Mouse (Mus musculus) ovary, postnatal 36 days (tissue): ENCODE measurements around the gene Srsf6.

ENCODE experiments used
- DNase-seq: peaks from one replicate; pipeline ENCODE4 v3.0.0; 2022; ENCODE audit warnings: low spot score, mixed read lengths

Srsf6 gene

GRCm38 (mm10) chr2:162932706-162933105 lies 1.4 kb downstream of the Srsf6 start:
- no peak for DNase-seq

- no peak for DNase-seq
Measured at GRCm38 (mm10) chr2:162934421-162934820, 3.1 kb downstream of the Srsf6 start.

- no peak for DNase-seq
Measured at GRCm38 (mm10) chr2:162935700-162936099, 4.4 kb downstream of the Srsf6 start.

DNA sequence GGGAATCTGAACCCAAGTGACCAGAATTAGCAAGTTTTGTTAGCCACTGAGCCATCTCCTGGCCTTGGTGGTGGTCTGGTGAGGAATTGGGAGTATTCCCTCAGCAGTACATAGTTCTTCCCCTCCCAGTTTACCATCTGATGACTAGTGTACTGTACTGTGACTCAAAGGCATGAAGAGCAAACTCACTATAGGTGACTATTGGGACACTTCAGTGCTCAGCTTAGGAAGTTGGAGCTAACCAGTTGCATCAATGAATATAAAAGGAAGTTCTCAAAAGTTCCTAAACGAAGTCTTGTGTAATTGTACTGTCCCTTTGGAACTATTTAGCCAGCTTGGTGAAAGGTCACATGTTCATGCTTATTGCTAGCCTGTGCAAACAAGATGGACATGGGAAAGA lies 8.2 kb downstream of the Srsf6 start:
- no peak for DNase-seq

DNA sequence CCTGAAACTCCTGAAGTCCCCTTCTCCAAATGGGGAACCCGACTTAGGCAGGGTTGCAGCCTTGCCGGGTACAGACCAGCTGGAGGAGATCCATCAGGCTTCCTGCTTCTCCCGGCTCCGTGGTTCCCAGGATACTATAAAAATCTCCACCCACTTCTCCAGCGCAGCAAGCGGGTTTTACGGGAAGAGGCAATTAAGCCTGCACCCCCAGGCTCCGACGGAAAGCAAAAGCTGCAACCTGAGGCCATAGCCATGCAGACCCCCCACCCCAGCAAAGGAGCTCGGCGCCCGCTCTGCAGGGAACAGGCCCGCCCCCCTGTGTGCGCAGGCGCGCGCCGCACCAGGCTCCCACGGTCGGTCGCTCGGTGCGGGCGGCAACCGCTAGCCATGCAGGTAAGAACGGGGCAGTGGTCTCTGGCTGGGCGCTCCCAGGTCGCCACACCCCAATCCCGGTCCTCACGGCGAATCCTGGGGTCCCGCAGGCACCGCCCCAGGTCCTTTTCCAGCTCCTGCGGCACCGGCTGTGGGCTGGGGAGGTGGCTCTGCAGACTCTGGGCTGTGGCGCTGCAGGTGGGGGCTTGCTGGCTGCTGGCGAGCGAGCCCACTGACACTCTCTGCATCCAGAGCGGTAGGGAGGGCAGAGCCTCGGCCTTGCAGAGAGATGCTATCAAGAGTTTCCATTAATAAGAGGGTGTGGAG lies 12.0 kb downstream of the Srsf6 start, which contains the start of gene L3mbtl1:
Gene L3mbtl1 (plus strand): TSS at position 325 of the 699 bp plus-strand sequence.
- DNase-seq = peak; percentile 31

DNA sequence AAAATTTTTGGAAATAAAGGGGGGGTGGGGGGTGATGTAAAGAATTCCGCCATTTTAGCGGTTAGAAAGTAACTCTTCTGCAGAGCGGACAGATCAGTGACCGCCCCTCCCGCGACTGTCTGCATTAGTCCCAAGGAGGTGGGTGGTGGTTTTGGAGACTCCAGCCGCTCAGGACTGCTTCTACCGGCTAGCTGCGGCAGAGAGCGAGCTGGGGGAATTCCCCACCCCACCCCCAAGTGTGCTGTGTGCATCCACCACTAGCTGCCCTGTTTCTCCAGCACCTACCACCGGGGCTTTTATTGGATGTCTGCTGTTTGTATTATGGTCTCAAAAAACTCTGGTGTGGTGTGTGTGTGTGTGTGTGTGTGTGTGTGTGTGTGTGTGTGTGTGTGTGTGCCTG lies 12.6 kb downstream of the Srsf6 start:
- no peak for DNase-seq

DNA sequence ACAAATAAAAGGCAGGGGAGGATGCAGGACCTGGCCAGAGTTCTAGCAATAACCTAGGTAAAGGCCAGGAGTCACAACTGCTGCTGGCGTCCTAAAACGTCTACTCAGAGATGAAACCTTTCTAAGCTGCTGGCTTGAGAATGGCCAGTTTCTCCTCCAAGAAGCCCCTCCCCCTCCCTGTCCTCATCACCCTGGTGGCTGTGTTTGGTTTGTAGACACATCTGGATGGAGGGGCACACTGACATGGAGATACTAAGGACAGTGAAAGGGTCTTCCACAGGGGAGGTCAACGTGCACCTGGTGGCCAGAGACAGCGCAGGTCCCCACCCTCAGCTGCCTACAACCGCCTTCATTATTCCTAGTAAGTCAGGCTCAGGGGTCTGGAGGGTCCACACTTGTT lies 15.6 kb downstream of the Srsf6 start:
- DNase-seq = no peak

GRCm38 (mm10) chr2:162947736-162948135 lies 16.4 kb downstream of the Srsf6 start:
- DNase-seq = no peak

- DNase-seq = no peak
Measured at GRCm38 (mm10) chr2:162948221-162948620, 16.9 kb downstream of the Srsf6 start.

DNA sequence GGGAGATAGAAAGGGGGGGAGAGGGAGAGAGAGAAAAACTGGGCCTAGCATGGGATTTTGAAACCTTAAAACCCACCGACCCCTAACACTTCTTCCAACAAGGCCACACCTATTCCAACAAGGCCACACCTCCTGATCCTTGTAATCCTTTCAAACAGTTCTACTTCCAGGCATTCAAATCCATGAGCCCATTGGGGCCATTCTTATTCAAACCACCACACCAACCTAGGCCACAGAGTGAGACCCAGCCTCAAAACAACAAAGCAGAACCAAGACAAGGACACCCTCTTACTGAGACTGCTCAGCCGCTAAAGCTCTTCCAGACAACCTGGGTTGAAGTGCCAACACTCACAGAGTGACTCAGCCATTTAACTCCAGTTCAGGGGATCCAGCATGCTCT lies 19.4 kb downstream of the Srsf6 start:
- no peak for DNase-seq

GRCm38 (mm10) chr2:162956843-162957242 lies 25.5 kb downstream of the Srsf6 start:
- DNase-seq = no peak

DNA sequence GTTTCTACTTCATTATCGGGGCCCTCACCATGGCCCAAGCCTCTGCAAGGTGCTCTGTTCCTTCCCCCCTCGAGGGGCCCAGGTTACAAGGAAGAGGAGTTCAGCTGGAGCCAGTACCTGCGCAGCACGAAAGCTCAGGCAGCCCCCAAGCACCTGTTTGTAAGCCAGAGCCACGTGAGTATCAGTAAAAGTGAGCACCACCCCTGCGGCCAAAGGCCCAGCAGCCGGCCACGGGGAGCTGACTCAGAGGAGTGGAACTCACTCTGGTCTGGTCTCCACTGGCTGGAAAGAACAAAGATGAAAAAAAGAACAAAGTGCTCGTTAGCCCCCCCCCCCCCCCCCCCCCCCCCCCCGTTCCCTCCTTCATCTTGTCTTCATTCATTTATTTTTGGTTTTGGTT lies 30.0 kb downstream of the Srsf6 start:
- DNase-seq = no peak

DNA sequence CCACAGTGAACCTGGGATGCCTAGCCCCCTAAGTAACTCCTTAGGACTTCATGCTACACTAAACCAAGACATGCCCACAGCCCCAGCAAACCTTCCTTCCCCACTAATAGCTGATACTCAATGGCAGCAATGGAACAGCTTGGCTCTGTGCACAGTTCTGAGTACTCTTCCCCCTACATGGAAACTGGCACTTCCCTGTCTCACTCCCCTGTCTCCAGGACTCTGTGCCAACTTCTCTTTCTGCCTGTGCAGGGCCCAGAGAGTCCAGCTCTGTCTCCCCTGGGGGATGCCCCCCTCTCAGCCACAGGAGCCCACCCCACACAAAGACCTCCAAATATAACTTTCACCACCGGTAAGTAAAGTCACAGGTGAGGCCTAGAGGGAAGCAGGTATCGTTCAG lies 35.4 kb downstream of the Srsf6 start:
- DNase-seq = no peak

DNA sequence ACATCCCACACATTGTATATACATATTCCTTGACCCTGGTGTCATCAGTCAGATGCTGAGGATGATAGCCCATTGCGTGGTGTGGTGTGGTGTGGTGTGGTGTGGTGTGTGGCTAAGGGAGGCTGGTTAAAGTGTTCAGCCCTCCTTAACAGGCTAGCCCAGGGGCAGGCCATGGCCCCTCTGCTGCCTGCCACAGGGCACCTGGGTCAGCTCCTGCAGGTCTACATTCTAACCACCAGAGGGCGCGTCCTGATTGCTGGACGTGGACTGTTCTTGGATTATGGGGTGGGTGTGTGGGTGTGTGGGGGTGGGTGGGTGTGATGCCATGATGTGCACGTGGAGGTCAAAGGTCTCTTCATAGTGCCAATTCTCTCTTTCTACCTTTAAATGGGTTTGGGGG lies 37.0 kb downstream of the Srsf6 start:
- peak; percentile 25 for DNase-seq

- DNase-seq = no peak
Measured at GRCm38 (mm10) chr2:162969101-162969500, 37.8 kb downstream of the Srsf6 start.

DNA sequence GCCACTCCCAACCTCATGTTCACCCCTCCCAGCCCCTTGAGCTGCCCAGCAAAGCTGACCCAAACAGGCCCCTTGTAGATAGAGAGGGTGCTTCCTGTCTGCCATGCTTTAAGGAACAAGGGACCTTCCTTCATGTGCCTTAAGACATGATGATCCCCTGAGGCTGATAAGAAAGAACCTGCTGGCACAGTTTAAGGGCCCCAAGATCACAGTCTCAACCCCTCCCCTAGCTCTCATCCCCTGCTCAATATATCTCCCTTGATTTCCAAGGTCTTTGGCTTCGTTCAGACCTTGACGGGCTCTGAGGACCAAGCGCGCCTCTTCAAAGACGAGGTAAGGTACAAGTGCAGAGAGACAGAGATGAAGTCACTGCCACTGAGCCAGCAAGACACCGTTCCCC lies 39.6 kb downstream of the Srsf6 start:
- DNase-seq = no peak

GRCm38 (mm10) chr2:162972752-162973151 lies 41.4 kb downstream of the Srsf6 start:
- no peak for DNase-seq

DNA sequence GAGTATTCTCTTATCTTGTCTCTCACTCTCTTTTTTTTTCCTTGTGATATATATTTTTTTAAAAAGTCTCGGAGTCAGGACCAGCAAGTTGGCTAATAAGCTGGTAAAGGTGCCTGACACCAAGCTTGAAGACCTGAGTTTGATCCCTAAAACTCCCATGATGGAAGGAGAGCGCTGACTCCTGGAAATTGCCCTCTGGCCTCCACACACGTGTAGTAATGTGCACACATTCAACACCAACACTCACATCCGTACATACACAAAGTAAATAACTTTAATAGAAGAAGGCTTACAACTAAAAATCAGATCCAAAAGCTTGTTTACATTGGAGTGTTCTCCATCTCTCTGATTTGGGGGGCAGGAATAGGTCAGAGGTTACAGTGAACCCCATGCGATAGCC lies 41.9 kb downstream of the Srsf6 start:
- DNase-seq = no peak

DNA sequence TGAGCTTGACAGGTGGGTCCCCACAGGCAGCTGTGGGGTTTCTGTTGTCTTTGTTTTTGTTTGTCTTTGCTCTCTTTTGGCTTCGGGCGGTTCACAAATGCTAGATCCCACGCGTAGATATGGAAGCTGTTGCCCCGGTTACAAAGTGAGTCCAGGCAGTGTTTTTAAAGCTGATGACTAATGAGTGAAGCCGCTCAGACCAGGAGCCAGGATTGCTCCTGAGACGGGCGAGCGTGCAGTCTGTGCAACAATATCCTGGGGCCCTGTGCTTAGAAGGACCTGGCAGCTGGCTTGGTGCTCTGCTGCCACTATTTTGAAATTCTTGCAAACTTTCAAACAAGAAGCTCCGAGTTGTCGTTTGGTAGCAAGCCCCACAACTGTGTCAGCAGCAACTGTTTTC lies 42.3 kb downstream of the Srsf6 start:
- DNase-seq = no peak

DNA sequence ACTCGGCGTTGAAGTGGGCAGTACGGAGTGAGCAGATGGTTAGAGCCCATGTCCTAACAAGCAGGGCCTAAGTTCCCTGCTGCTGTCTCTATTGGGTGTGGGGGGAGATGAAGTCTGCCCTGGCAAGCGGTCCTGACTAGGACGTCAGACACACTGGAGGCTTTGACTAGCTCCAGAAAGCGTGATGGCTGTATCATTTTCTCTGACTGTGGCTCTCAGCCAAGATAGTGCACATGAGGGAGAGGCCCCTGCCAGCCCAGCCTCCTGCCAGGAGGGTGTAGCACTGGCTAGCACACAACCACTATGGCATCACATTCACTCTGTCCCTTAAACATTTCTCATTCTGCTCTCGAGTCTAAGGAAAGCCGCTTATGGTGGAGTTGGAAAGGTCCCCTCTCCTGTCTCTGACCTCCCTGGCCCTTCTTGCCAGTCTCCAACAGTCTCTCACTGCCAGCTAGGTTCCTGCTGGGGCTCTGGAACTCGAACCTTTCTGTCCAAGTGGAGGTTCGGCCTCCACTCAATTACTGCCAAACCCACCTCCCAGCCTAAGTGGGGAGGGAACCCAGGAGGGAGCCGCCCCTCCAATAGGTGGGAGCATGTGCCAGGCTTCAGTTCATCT lies 43.9 kb downstream of the Srsf6 start:
- DNase-seq = no peak

DNA sequence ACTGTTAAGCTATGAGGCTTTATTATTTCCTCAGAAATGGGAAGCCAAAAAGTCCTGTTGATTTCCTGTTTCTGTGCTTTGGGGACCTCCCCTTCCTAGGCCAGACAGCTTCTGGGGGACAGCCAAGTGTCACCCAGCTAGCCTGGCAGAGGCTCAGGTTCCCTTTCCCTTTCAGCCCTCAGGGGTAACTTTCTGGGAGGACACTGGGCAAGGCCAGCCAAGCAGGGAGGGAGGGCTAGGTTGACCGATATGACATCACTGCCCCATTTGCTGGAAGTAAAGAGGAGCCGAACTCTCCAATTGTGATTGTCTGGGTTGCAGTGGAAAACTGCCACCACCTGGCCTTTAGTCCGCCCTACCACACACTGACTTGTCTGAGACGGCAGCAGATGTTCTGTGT lies 44.7 kb downstream of the Srsf6 start:
- DNase-seq = no peak

DNA sequence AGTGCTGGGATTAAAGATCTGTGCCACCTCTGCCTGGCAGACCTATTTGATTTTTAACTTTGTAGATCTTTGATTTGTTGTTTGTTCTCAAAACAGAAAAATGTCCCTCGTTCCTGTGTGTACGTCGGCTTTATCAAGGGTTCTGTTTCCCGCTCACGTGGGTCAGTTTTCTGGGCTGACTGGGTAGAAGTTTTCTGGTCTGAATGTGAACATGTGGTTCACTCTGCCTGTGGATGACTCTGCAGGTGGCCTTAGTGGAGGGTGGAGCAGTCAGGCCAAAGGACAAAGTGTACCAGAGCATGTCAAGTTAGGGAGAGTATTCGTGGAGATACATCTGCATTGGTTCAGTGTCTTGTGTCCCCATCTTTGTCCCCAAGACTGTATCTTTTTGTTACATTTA lies 53.1 kb downstream of the Srsf6 start:
- DNase-seq = no peak

DNA sequence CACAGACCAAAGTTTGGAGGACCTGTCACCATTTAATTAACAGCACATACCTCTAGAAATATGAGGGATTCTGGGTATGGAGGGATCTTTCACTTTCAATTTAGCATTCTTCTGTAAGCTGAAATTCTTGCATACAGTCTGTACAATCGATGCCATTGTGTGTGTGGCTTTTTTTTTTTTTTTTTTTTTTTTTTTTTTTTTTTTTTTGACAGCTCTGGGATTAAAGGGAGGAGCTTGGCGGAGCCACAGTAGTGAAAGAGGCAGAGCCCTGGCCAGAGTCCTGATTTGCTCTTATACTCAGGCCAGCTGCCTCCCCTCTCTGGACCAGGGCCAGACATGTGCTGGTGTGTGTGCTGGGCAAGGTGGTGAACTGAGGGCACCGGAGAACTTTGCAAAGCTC lies 54.6 kb downstream of the Srsf6 start:
- DNase-seq = peak; percentile 48
